Mouse (Mus musculus) midbrain, embryonic 15.5 days (tissue): ENCODE data around the gene Grin3a. TPM values are rescaled to one million over a fixed set of nuclear protein-coding genes. Genes with fewer than 3 reads are reported as not detected.
"Not testable (repeated sequence)": the region's sequence is repeated elsewhere in the genome, so short reads cannot be mapped to it uniquely, and the experiment has no call there.

Experiments used
- ATAC-seq: fragments of 200-750 bp; cut with Nextera tagmentation; replicated peaks from 2 replicates; pipeline ENCODE4 v1.8.0; 2017; ENCODE audit warnings: moderate TSS enrichment
- H3K27ac ChIP-seq: fragments of 300-500 bp; sonication (generic); 2 replicates; pipeline ENCODE4 v1.5.1; 2015; ENCODE audit warnings: mild to moderate bottlenecking, inconsistent platforms
- H3K27me3 ChIP-seq: fragments of 300-500 bp; sonication (generic); replicated peaks from 2 replicates; pipeline ENCODE4 v1.6.1; 2015; ENCODE audit warnings: inconsistent platforms
- H3K36me3 ChIP-seq: fragments of 300-500 bp; sonication (generic); replicated peaks from 2 replicates; pipeline ENCODE4 v1.6.1; 2015; ENCODE audit warnings: inconsistent platforms
- H3K4me1 ChIP-seq: fragments of 300-500 bp; sonication (generic); 2 replicates; pipeline ENCODE4 v1.6.1; 2015; ENCODE audit warnings: inconsistent platforms
- H3K4me2 ChIP-seq: fragments of 300-500 bp; sonication (generic); 2 replicates; pipeline ENCODE4 v1.6.1; 2015; ENCODE audit warnings: inconsistent platforms, mild to moderate bottlenecking, moderate library complexity
- H3K4me3 ChIP-seq: fragments of 300-500 bp; sonication (generic); 2 replicates; pipeline ENCODE4 v1.5.1; 2015; ENCODE audit warnings: mild to moderate bottlenecking, inconsistent platforms
- H3K9ac ChIP-seq: fragments of 300-500 bp; sonication (generic); 2 replicates; pipeline ENCODE4 v1.6.1; 2015; ENCODE audit warnings: mild to moderate bottlenecking, inconsistent platforms
- H3K9me3 ChIP-seq: fragments of 300-500 bp; sonication (generic); 2 replicates; pipeline ENCODE4 v1.6.1; 2016; ENCODE audit warnings: inconsistent platforms
- WGBS: fragments of 180-500 bp; shearing (Covaris S2); methylation state at CpG from one replicate; pipeline ENCODE4 v1.1.7; 2015; ENCODE audit warnings: mixed read lengths; 5-methylcytosine and 5-hydroxymethylcytosine counted together
- polyA plus RNA-seq: library from polyadenylated mRNA; unstranded; fragments of >200 nt; fragmentation: Nextera tagmentation; extraction: Ambion mirVana; gene quantifications from 2 replicates; pipeline ENCODE4 v1.2.1, GENCODE M21; 2015

The Grin3a gene
- polyA plus RNA-seq, 1 experiment from 2014 or later = 27.5 TPM

GRCm38 (mm10) chr4:49622272-49622671 lies 223.3 kb downstream of the Grin3a start:
- Histone ChIP-seq H3K4me1 (no peaks in the 10 kb centered on the region), H3K27ac (no peak overlapping the region), H3K36me3 (no peaks in the 10 kb centered on the region), H3K27me3 (no peaks in the 10 kb centered on the region), H3K4me2 (no peak overlapping the region), H3K4me3 (no peak overlapping the region), H3K9me3 (no peaks in the 10 kb centered on the region), H3K9ac (no peak overlapping the region)
- ATAC-seq = no peak
- WGBS = 73% methylated on average over 2 of the region's 2 CpGs

GRCm38 (mm10) chr4:49619861-49620260 lies 225.7 kb downstream of the Grin3a start:
- WGBS = 88% methylated on average over 7 of the region's 7 CpGs
- ATAC-seq = not testable (repeated sequence)

GRCm38 (mm10) chr4:49616924-49617323 lies 228.6 kb downstream of the Grin3a start:
- Histone ChIP-seq H3K4me2 (no peak overlapping the region), H3K36me3 (no peaks in the 10 kb centered on the region), H3K4me1 (no peaks in the 10 kb centered on the region), H3K9ac (no peak overlapping the region), H3K27ac (no peak overlapping the region), H3K27me3 (no peaks in the 10 kb centered on the region), H3K9me3 (no peaks in the 10 kb centered on the region), H3K4me3 (no peak overlapping the region)
- 93% methylated on average over 10 of the region's 10 CpGs for WGBS
- ATAC-seq = no peak

More at GRCm38 (mm10) chr4:49619861-49620260, 225.7 kb downstream of the Grin3a start:
- not testable (repeated sequence) for H3K27me3 ChIP-seq, H3K4me3 ChIP-seq, H3K9me3 ChIP-seq, H3K36me3 ChIP-seq, H3K9ac ChIP-seq, H3K27ac ChIP-seq, H3K4me1 ChIP-seq, H3K4me2 ChIP-seq

Other genes with a start within 250 kb of the Grin3a start
- 107 and 108 TPM in 2 replicates for gene Tmem246, start 247.9 kb downstream of the Grin3a start, polyA plus RNA-seq
- 53.3 and 57.4 TPM in 2 replicates for gene Rnf20, start 213.7 kb downstream of the Grin3a start, polyA plus RNA-seq
- 0.64 and 0.74 TPM in 2 replicates for gene Ppp3r2, start 163.7 kb downstream of the Grin3a start, polyA plus RNA-seq